Mouse (Mus musculus) heart, postnatal 4 days (tissue): ENCODE measurements around the gene Copa. TPM values are rescaled to one million over a fixed set of nuclear protein-coding genes. Genes with fewer than 3 reads are reported as not detected.

Experiments used
- DNase-seq: peaks from one replicate; pipeline ENCODE4 v3.0.0; 2021
- total RNA-seq, 2 experiments: library from RNA; stranded (reverse); gene quantifications; 2 replicates each; pipeline ENCODE4 v1.2.3; 2021

Copa gene
- total RNA-seq, 2 experiments from 2014 or later: 160 to 167 TPM

- peak; percentile 74 for DNase-seq
Measured at GRCm38 (mm10) chr1:172143570-172143969, 61.2 kb downstream of the Copa start.

GRCm38 (mm10) chr1:172147835-172148278 lies 65.5 kb downstream of the Copa start, which contains the start of gene Dcaf8:
Gene Dcaf8 (plus strand): TSS chr1:172148084.
- peak; percentile 99 for DNase-seq

GRCm38 (mm10) chr1:172148279-172148954 lies 66.1 kb downstream of the Copa start:
- DNase-seq: peak; percentile 30

- DNase-seq: no peak
Measured at GRCm38 (mm10) chr1:172148955-172149815, 66.9 kb downstream of the Copa start.

- no peak for DNase-seq
Measured at GRCm38 (mm10) chr1:172154536-172154935, 72.2 kb downstream of the Copa start.

- no peak for DNase-seq
Measured at GRCm38 (mm10) chr1:172155518-172155917, 73.2 kb downstream of the Copa start.

GRCm38 (mm10) chr1:172159970-172160369 lies 77.6 kb downstream of the Copa start:
- no peak for DNase-seq

GRCm38 (mm10) chr1:172160508-172160907 lies 78.2 kb downstream of the Copa start:
- DNase-seq: no peak

GRCm38 (mm10) chr1:172162009-172162408 lies 79.7 kb downstream of the Copa start:
- peak; percentile 42 for DNase-seq

GRCm38 (mm10) chr1:172162959-172163358 lies 80.6 kb downstream of the Copa start:
- no peak for DNase-seq

- DNase-seq: no peak
Measured at GRCm38 (mm10) chr1:172167911-172168310, 85.6 kb downstream of the Copa start.

GRCm38 (mm10) chr1:172169809-172170208 lies 87.5 kb downstream of the Copa start:
- DNase-seq: no peak

Other genes starting within 250 kb of the Copa start
- 1 to 10 TPM; 1.6 to 2.3 TPM for gene Cd84, start 242.8 kb upstream of the Copa start, total RNA-seq
- under 1 TPM in 1 of 2 experiments, not detected in 1; 0.16 TPM for gene Gm10521, start 186.9 kb upstream of the Copa start, total RNA-seq
- gene Slamf6, start 165.0 kb upstream of the Copa start, total RNA-seq: under 1 TPM; 0.14 to 0.17 TPM
- 10 to 100 TPM; 12.3 to 12.4 TPM for gene Vangl2, start 54.1 kb upstream of the Copa start, total RNA-seq
- not detected for gene Nhlh1, start 25.0 kb upstream of the Copa start, total RNA-seq
- 10 to 100 TPM; 65.6 to 67.4 TPM for gene Ncstn, start 266 bp downstream of the Copa start, total RNA-seq
- gene Pex19, start 44.2 kb downstream of the Copa start, total RNA-seq: 100 to 1,000 TPM; 129 to 134 TPM
- 100 to 1,000 TPM; 114 to 115 TPM for gene Dcaf8, start 65.6 kb downstream of the Copa start, total RNA-seq
- gene Pea15a, start 124.3 kb downstream of the Copa start, total RNA-seq: 100 to 1,000 TPM; 140 to 147 TPM
- gene Casq1, start 137.3 kb downstream of the Copa start, total RNA-seq: 10 to 100 TPM; 11.9 to 18.1 TPM
- gene Atp1a4, start 175.9 kb downstream of the Copa start, total RNA-seq: under 1 TPM in 1 of 2 experiments, not detected in 1; 0.11 TPM
- 10 to 100 TPM; 19.1 to 20.1 TPM for gene Igsf8, start 179.1 kb downstream of the Copa start, total RNA-seq
- 10 to 100 TPM; 81.9 to 82.8 TPM for gene Atp1a2, start 215.5 kb downstream of the Copa start, total RNA-seq
- not detected for gene Kcnj9, start 246.8 kb downstream of the Copa start, total RNA-seq